Mouse (Mus musculus): ENCODE results near the gene Btbd17. TPM values are rescaled to one million over a fixed set of nuclear protein-coding genes. Genes with fewer than 3 reads are reported as not detected.

Gene Btbd17
- polyA plus RNA-seq, 1 experiment from 2014 or later, result 0.07 TPM

- WGBS (ENCODE audit: insufficient replicate concordance), result 41% methylated on average over 3 of the region's 3 CpGs
- peaks cover 7% of the 10 kb centered on the region; the same call in 1 of the 2 replicates for H3K4me1 ChIP-seq (replicated peaks)
Observed at GRCm38 (mm10) chr11:114820444-114820843, 24.7 kb upstream of the Btbd17 start.

GRCm38 (mm10) chr11:114819110-114819509, 23.4 kb upstream of the Btbd17 start:
- Histone ChIP-seq H3K27me3 (0 out of 2 replicates have a peak, but pooled peaks cover 2% of the 10 kb centered on the region), H3K9ac (no peak overlapping the region), H3K27ac (no peak overlapping the region; the same call in 1 of the 2 replicates), H3K9me3 (replicated peaks) (no peaks in the 10 kb centered on the region), H3K4me1 (replicated peaks) (peaks cover 7% of the 10 kb centered on the region; the same call in 1 of the 2 replicates), H3K36me3 (no peaks in the 10 kb centered on the region), H3K4me2 (no peak overlapping the region), H3K4me3 (replicated peaks) (no peak overlapping the region)
- 53% methylated on average over 2 of the region's 2 CpGs for WGBS (ENCODE audit: insufficient replicate concordance)
- DNase-seq (no peak), ATAC-seq (ENCODE audit: low read depth) (no peak)

More at GRCm38 (mm10) chr11:114820444-114820843, 24.7 kb upstream of the Btbd17 start:
- no peak for DNase-seq
- no peak overlapping the region for H3K4me3 ChIP-seq (replicated peaks)
- H3K9me3 ChIP-seq (replicated peaks), result no peaks in the 10 kb centered on the region
- H3K27ac ChIP-seq, result no peak overlapping the region
- no peak overlapping the region for H3K4me2 ChIP-seq
- no peak for ATAC-seq (ENCODE audit: low read depth)
- 0 out of 2 replicates have a peak, but pooled peaks cover 3% of the 10 kb centered on the region for H3K27me3 ChIP-seq
- H3K36me3 ChIP-seq, result no peaks in the 10 kb centered on the region
- H3K9ac ChIP-seq, result no peak overlapping the region

- DNase-seq, result no peak
- no peak overlapping the region for H3K27ac ChIP-seq
- 46% methylated on average over 7 of the region's 7 CpGs for WGBS (ENCODE audit: insufficient replicate concordance)
- H3K4me2 ChIP-seq, result no peak overlapping the region
- H3K4me3 ChIP-seq (replicated peaks), result no peak overlapping the region
- H3K9ac ChIP-seq, result no peak overlapping the region
- H3K4me1 ChIP-seq (replicated peaks), result peaks cover 6% of the 10 kb centered on the region; the same call in 1 of the 2 replicates
- H3K36me3 ChIP-seq, result no peaks in the 10 kb centered on the region
- H3K9me3 ChIP-seq (replicated peaks), result no peaks in the 10 kb centered on the region
- H3K27me3 ChIP-seq, result no peaks in the 10 kb centered on the region
- ATAC-seq (ENCODE audit: low read depth), result no peak
Observed at GRCm38 (mm10) chr11:114818185-114818584, 22.4 kb upstream of the Btbd17 start.

- H3K9ac ChIP-seq, result no peak overlapping the region
- H3K27ac ChIP-seq, result no peak overlapping the region
- H3K4me3 ChIP-seq (replicated peaks), result no peak overlapping the region
- H3K36me3 ChIP-seq, result no peaks in the 10 kb centered on the region
- ATAC-seq (ENCODE audit: low read depth), result no peak
- H3K4me2 ChIP-seq, result no peak overlapping the region
- no peak for DNase-seq
- WGBS (ENCODE audit: insufficient replicate concordance), result 64% methylated on average over 4 of the region's 4 CpGs
- no peaks in the 10 kb centered on the region for H3K27me3 ChIP-seq
- H3K4me1 ChIP-seq (replicated peaks), result peaks cover 5% of the 10 kb centered on the region
- no peaks in the 10 kb centered on the region for H3K9me3 ChIP-seq (replicated peaks)
Observed at GRCm38 (mm10) chr11:114816934-114817333, 21.2 kb upstream of the Btbd17 start.

GRCm38 (mm10) chr11:114814873-114815592, 19.3 kb upstream of the Btbd17 start:
- WGBS (ENCODE audit: insufficient replicate concordance), result 59% methylated on average over 11 of the region's 11 CpGs

DNA sequence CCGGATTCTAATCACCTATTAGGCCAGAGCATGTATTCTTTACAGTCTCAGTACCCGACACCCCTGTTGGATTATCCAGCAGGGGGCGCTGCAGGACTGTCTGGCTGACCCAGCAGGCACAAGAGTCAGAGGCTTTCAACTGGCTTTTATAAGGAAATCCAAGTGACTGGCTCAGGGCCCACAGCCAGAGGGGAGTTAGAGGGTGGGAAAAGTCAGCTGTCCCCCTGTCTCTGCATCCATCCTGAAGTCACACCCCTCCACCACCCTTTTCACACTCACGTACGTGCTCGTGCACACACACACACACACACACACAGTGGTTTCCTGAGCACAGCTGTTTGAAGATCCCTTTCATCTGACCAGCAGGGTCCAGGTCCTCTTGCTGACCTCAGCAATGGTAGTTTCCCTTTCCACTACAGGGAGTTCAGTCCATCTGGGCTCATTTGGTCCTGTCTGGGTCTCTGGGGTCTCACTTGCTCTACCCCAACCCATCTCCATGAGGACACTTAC, 17.0 kb upstream of the Btbd17 start:
- Histone ChIP-seq H3K27me3 (no peaks in the 10 kb centered on the region), H3K9me3 (replicated peaks) (no peaks in the 10 kb centered on the region), H3K4me3 (replicated peaks) (no peak overlapping the region), H3K4me2 (no peak overlapping the region), H3K27ac (no peak overlapping the region), H3K9ac (no peak overlapping the region), H3K4me1 (replicated peaks) (peaks cover 13% of the 10 kb centered on the region), H3K36me3 (no peaks in the 10 kb centered on the region)
- DNase-seq (peak; percentile 65), ATAC-seq (ENCODE audit: low read depth) (peak; percentile 50; the same call in 1 of the 2 replicates)
- 18% methylated on average over 6 of the region's 6 CpGs for WGBS (ENCODE audit: insufficient replicate concordance)

More at GRCm38 (mm10) chr11:114814873-114815592, 19.3 kb upstream of the Btbd17 start:
- no peak overlapping the region for H3K4me2 ChIP-seq
- no peak for DNase-seq
- H3K36me3 ChIP-seq, result no peaks in the 10 kb centered on the region
- H3K27me3 ChIP-seq, result no peaks in the 10 kb centered on the region
- ATAC-seq (ENCODE audit: low read depth), result no peak
- H3K4me3 ChIP-seq (replicated peaks), result no peak overlapping the region
- no peak overlapping the region for H3K9ac ChIP-seq
- no peak overlapping the region for H3K27ac ChIP-seq
- no peaks in the 10 kb centered on the region for H3K9me3 ChIP-seq (replicated peaks)
- peaks cover 8% of the 10 kb centered on the region for H3K4me1 ChIP-seq (replicated peaks)

DNA sequence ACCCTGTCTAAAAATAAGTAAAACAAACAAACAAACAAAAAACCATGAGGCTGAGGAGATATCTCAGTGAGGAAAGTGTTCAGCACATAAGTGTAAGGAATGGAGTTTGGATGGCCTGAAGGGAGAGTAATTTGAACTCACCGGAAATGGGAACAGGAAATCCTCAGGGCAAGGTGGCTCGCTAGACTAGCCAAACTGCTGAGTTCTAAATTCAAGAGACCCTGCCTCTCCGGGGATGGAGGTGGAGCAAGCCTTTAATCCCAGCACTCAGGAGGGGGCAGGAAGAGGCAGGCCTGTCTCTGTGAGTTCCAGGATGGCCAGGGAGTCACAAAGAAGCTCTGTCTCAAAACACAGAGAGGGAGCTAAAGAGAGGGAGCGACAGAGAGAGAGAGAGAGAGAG, 14.6 kb upstream of the Btbd17 start:
- Histone ChIP-seq H3K9ac (no peak overlapping the region), H3K4me3 (replicated peaks) (no peak overlapping the region), H3K36me3 (no peaks in the 10 kb centered on the region), H3K4me2 (no peak overlapping the region), H3K27ac (no peak overlapping the region), H3K27me3 (no peaks in the 10 kb centered on the region), H3K4me1 (replicated peaks) (peaks cover 28% of the 10 kb centered on the region), H3K9me3 (replicated peaks) (no peaks in the 10 kb centered on the region)
- no peak for ATAC-seq (ENCODE audit: low read depth)
- DNase-seq, result no peak
- 17% methylated on average over 4 of the region's 4 CpGs for WGBS (ENCODE audit: insufficient replicate concordance)

- Histone ChIP-seq H3K9ac (no peak overlapping the region), H3K36me3 (no peaks in the 10 kb centered on the region), H3K4me1 (replicated peaks) (peaks cover 28% of the 10 kb centered on the region), H3K27ac (no peak overlapping the region), H3K27me3 (no peaks in the 10 kb centered on the region), H3K9me3 (replicated peaks) (no peaks in the 10 kb centered on the region), H3K4me2 (no peak overlapping the region), H3K4me3 (replicated peaks) (no peak overlapping the region)
- DNase-seq (no peak), ATAC-seq (ENCODE audit: low read depth) (no peak)
- WGBS (ENCODE audit: insufficient replicate concordance), result 50% methylated on average over 1 of the region's 1 CpGs
Observed at GRCm38 (mm10) chr11:114809371-114809770, 13.6 kb upstream of the Btbd17 start.

DNA sequence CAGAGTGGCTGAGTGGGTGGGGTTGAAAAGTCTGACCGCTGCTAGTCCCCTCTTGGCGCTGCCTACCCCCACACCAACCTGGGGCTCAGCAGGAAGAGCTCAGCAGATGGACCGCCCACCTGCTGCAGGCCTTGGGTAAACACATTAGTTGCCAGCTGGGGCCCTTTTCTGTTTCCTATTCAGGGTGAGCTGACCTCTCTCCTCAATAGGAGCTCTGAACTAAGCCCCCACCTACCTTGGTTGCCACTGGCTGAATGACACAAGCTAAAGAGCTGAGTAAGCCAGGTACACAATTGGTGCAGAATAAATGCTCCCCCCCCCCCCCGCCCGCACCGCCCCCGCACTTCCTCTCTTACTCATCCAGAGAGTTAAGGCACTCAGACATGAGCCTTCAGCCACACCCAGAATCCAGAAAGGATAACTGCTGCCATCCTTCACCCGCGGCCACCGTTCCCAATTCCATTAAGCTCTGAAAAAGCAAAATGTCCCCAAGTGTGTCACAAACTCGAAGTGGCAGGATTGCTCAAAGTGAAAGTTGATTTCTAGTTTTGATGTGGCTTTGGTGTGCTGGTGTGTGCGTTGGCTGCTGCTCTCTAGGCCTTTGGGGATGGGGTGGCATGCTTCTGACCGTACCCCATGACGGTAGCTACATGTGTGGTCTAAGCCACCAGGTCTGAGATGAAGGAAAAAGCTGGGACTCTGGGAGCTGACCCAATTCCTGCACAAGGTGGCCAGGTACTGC, 12.1 kb upstream of the Btbd17 start:
- DNase-seq, result no peak

DNA sequence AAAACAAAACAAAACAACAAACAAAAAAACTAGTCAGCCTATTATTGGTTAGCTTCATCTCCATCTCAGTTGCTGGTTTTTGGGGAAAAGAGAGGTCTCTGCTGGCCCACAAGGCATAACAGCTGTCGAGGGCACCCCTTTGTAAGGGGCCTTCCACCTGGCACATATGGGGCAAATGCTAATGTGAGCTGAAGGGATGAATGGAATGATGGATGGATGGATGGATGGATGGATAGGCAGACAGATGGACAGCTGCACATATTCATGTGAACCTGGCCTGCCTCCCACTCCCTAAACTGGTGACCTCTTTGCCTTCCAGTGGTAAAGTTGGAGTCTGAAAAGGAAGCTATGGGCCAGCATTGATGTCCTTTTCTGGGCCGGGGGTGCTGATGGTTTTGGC, 11.3 kb upstream of the Btbd17 start:
- Histone ChIP-seq H3K9me3 (replicated peaks) (no peaks in the 10 kb centered on the region), H3K36me3 (no peaks in the 10 kb centered on the region), H3K27me3 (no peaks in the 10 kb centered on the region), H3K9ac (no peak overlapping the region), H3K27ac (no peak overlapping the region), H3K4me3 (replicated peaks) (no peak overlapping the region), H3K4me2 (no peak overlapping the region), H3K4me1 (replicated peaks) (peaks cover 27% of the 10 kb centered on the region; the same call in 1 of the 2 replicates)
- no peak for ATAC-seq (ENCODE audit: low read depth)
- DNase-seq, result no peak
- 52% methylated on average over 2 of the region's 2 CpGs for WGBS (ENCODE audit: insufficient replicate concordance)

More for the DNA sequence above, 12.1 kb upstream of the Btbd17 start:
- H3K4me3 ChIP-seq (replicated peaks), result no peak overlapping the region
- ATAC-seq (ENCODE audit: low read depth), result peak; percentile 34; the same call in 1 of the 2 replicates
- 32% methylated on average over 14 of the region's 14 CpGs for WGBS (ENCODE audit: insufficient replicate concordance)
- H3K9me3 ChIP-seq (replicated peaks), result no peaks in the 10 kb centered on the region
- H3K9ac ChIP-seq, result no peak overlapping the region
- H3K4me2 ChIP-seq, result no peak overlapping the region
- H3K4me1 ChIP-seq (replicated peaks), result peaks cover 29% of the 10 kb centered on the region
- no peak overlapping the region for H3K27ac ChIP-seq
- no peaks in the 10 kb centered on the region for H3K27me3 ChIP-seq
- no peaks in the 10 kb centered on the region for H3K36me3 ChIP-seq

GRCm38 (mm10) chr11:114803990-114804389, 8.2 kb upstream of the Btbd17 start:
- no peak overlapping the region for H3K27ac ChIP-seq
- DNase-seq, result no peak
- H3K9ac ChIP-seq, result no peak overlapping the region
- no peak overlapping the region for H3K4me2 ChIP-seq
- ATAC-seq (ENCODE audit: low read depth), result no peak
- H3K27me3 ChIP-seq, result no peaks in the 10 kb centered on the region
- 46% methylated on average over 8 of the region's 8 CpGs for whole genome bisulfite sequencing (ENCODE audit: insufficient replicate concordance)
- H3K4me3 ChIP-seq (replicated peaks), result no peak overlapping the region
- H3K9me3 ChIP-seq (replicated peaks), result no peaks in the 10 kb centered on the region
- H3K4me1 ChIP-seq (replicated peaks), result peaks cover 20% of the 10 kb centered on the region; the same call in 1 of the 2 replicates
- no peaks in the 10 kb centered on the region for H3K36me3 ChIP-seq

All from liver, embryonic 13.5 days (tissue).